8 mouse cellular contexts compared by ENCODE assay signal in the genomic region with DNA sequence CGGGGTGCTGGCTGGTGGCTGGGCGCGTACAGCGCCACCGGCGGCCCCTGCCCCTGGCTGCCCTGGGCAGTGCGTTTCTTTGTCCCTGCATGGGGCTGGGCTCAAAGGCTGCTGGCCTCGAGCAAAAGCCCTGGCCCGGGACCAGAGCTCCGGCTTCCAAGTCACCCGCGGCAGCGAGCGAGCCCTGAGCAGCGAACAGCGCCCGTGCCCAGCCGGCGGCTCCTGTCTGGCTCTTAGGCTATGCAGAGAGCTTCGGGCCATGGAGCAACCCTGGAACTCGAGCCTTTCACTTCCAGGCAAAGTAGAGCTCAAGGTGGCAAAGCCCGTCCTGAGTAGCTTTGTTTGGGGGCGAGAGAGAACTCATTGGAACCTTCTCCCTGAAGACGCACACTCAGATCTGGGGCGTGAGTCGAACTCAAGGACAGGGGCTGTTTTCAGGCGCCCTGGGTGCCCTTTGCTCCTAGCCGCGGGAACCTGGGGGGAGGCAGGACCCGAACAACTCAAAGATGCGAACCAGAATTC. TPM values are rescaled to one million over a fixed set of nuclear protein-coding genes. Genes with fewer than 3 reads are reported as not detected.
DNase-seq lines count a peak whose midpoint lies in the region; ATAC-seq and TF ChIP-seq lines count a peak whose summit lies in the region.

No protein-coding gene starts in this region.

- ATAC-seq in liver, embryonic 15.5 days (ENCODE audit: insufficient read depth), result 0 out of 2 replicates have a peak, but pooled peaks have one; percentile 9
- ATAC-seq in neural tube, embryonic 13.5 days (ENCODE audit: low read depth), result peak; percentile 13; the same call in 1 of the 2 replicates
- ATAC-seq in activated CD4-positive, CD25-positive, alpha-beta regulatory T cell, adult 4 months, result no peak

- TF ChIP-seq CTCF in kidney, adult 2 months (conservative IDR thresholded peaks at IDR 0.05; ENCODE audit: insufficient read depth, insufficient read length, low read depth, low read length), result no peak

- H3K4me2 ChIP-seq in liver, embryonic 15.5 days, result peak overlapping the region; percentile 75
- H3K4me2 ChIP-seq in neural tube, embryonic 13.5 days, result peak overlapping the region; percentile 96

- no peaks in the 10 kb centered on the region for H3K36me3 ChIP-seq in kidney, adult 2 months (ENCODE audit: control insufficient read depth, insufficient read depth, low read length)
- no peaks in the 10 kb centered on the region for H3K36me3 ChIP-seq in liver, embryonic 15.5 days (replicated peaks)
- H3K36me3 ChIP-seq in neural tube, embryonic 13.5 days, result no peaks in the 10 kb centered on the region

- peak; percentile 57 for DNase-seq in A20 (ENCODE audit: low read depth, low spot score)
- DNase-seq in T-cell, adult 2 months (ENCODE audit: low spot score), result peak; percentile 5
- peak; percentile 68 for DNase-seq in embryo, embryonic 10.5 days (ENCODE audit: low spot score)
- DNase-seq in heart, adult 9 months (ENCODE audit: low spot score in 2 of 2), result peak; percentile 31 to 57
- DNase-seq in kidney, adult 2 months, result peak; percentile 85

- H3K27me3 ChIP-seq in kidney, adult 2 months (replicated peaks; ENCODE audit: control insufficient read depth, insufficient read depth, low read length), result no peaks in the 10 kb centered on the region; the same call in 1 of the 2 replicates
- peaks cover 80% of the 10 kb centered on the region for H3K27me3 ChIP-seq in liver, embryonic 15.5 days
- peaks cover 49% of the 10 kb centered on the region for H3K27me3 ChIP-seq in neural tube, embryonic 13.5 days

- WGBS in kidney, adult 2 months, result under 1% methylated on average over 31 of the region's 31 CpGs
- under 1% methylated on average over 31 of the region's 31 CpGs for WGBS in liver, embryonic 15.5 days (ENCODE audit: insufficient replicate concordance)
- under 1% methylated on average over 31 of the region's 31 CpGs for WGBS in neural tube, embryonic 13.5 days

- no peaks in the 10 kb centered on the region for H3K9me3 ChIP-seq in liver, embryonic 15.5 days (replicated peaks)
- H3K9me3 ChIP-seq in neural tube, embryonic 13.5 days, result no peaks in the 10 kb centered on the region

- H3K27ac ChIP-seq in kidney, adult 2 months (ENCODE audit: insufficient read depth, low read depth, low read length), result peak overlapping the region; percentile 100
- no peak overlapping the region for H3K27ac ChIP-seq in liver, embryonic 15.5 days (replicated peaks)
- H3K27ac ChIP-seq in neural tube, embryonic 13.5 days (replicated peaks), result peak overlapping the region; percentile 52

- H3K9ac ChIP-seq in liver, embryonic 15.5 days, result no peak overlapping the region
- peak overlapping the region; percentile 82 for H3K9ac ChIP-seq in neural tube, embryonic 13.5 days

- peak overlapping the region; percentile 74 for H3K4me3 ChIP-seq in kidney, adult 2 months (ENCODE audit: insufficient read depth, low read depth, low read length)
- peak overlapping the region; percentile 54 for H3K4me3 ChIP-seq in liver, embryonic 15.5 days (replicated peaks)
- H3K4me3 ChIP-seq in neural tube, embryonic 13.5 days, result peak overlapping the region; percentile 69

- TF ChIP-seq POLR2A in kidney, adult 2 months (IDR thresholded peaks at IDR 0.05; ENCODE audit: low read depth, low read length), result peak; percentile 4

- H3K4me1 ChIP-seq in kidney, adult 2 months (ENCODE audit: control insufficient read depth, insufficient read depth, low read length), result peaks cover 4% of the 10 kb centered on the region; the same call in 1 of the 2 replicates
- H3K4me1 ChIP-seq in liver, embryonic 15.5 days (replicated peaks), result peaks cover 19% of the 10 kb centered on the region
- peaks cover 56% of the 10 kb centered on the region for H3K4me1 ChIP-seq in neural tube, embryonic 13.5 days (replicated peaks)

RNA-seq across cellular contexts. Expression of gene Fgf9, which starts 0.8 kb away (rescaled TPM):
- polyA plus RNA-seq in kidney, adult 2 months (2012; rRNA removed), result 5.3 and 7.1 TPM in 2 replicates
- 0.13 and 0.30 TPM in 2 replicates for polyA plus RNA-seq in liver, embryonic 15.5 days (2015; fragmentation: Nextera tagmentation; extraction: Ambion mirVana)
- 13.0 and 17.5 TPM in 2 replicates for polyA plus RNA-seq in neural tube, embryonic 13.5 days (2015; fragmentation: Nextera tagmentation; extraction: Ambion mirVana)
- polyA plus RNA-seq in activated CD4-positive, CD25-positive, alpha-beta regulatory T cell, adult 4 months (2017; shearing (Covaris generic)), result under 1 TPM in 1 of 2 experiments, not detected in 1; 0.29 TPM

Comparison
In these comparisons a context has a peak if more than half of its experiments do, and no peak if none do; other contexts are left out.
1. DNase-seq: peak in every context shown above with its lines; median percentile 85 in kidney, adult 2 months; 68 in embryo, embryonic 10.5 days; 57 in A20; 44 in heart, adult 9 months; 5 in T-cell, adult 2 months.